Mouse (Mus musculus) monocyte, adult 5-6 weeks (primary cell): ENCODE results near the gene Pold4. TPM values are rescaled to one million over a fixed set of nuclear protein-coding genes. Genes with fewer than 3 reads are reported as not detected.
"Not testable (repeated sequence)": the region's sequence is repeated elsewhere in the genome, so short reads cannot be mapped to it uniquely, and the experiment has no call there.

Experiments used
- ATAC-seq: fragments of 153-309, 156-312 bp; replicated peaks from 2 replicates; pipeline ENCODE4 v1.8.0; 2017; ENCODE audit warnings: mild to moderate bottlenecking; ENCODE audit not compliant: low TSS enrichment, insufficient number of reproducible peaks, severe bottlenecking, poor library complexity, low FRiP score
- total RNA-seq: library from RNA; stranded (forward); fragments of 200-1000, 200-491, 200-594 nt; gene quantifications from 3 replicates; pipeline ENCODE4 v1.2.3, GENCODE M21; 2017

Pold4 gene
- total RNA-seq, 1 experiment from 2014 or later, result 149 TPM

DNA sequence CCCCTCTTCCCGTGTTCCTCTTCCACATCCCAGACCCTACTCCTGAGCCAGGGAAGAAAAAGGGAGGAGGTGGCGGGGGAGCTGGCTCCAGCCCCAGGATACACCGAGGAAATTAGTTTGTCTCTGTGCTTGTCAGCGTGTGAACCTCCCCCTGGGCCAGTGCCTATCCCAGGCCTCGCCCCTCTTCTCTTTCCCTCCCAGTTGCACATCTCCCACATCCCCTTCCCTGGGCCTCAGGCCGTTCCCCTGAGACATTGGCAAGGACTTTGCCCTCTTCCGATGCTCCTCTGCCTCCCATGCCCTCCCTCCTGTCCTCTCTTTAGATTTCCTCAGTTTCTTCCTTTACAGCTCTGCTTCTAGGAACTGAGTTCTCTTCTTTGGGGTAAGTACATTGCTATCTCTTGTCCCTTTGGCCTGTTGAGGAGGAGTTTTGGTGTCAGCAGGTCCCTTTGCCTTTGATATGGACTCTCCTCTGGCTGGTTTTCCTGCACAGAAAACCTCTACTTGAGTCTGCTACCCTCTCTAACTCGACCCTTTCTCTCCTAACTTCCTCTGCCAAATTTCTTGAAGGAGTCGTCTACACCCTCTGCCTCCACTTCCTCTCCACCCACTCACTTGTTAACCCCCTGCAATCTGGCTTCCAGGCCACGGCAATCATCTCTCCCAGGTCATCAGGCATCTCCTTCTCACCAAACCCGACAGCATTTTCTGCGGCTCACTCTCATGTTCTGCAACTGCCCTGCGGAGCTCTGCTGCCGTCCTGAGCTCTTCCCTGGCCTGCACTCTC lies 10.5 kb upstream of the Pold4 start:
- 0 out of 2 replicates have a peak, but pooled peaks have one; percentile 40 for ATAC-seq

DNA sequence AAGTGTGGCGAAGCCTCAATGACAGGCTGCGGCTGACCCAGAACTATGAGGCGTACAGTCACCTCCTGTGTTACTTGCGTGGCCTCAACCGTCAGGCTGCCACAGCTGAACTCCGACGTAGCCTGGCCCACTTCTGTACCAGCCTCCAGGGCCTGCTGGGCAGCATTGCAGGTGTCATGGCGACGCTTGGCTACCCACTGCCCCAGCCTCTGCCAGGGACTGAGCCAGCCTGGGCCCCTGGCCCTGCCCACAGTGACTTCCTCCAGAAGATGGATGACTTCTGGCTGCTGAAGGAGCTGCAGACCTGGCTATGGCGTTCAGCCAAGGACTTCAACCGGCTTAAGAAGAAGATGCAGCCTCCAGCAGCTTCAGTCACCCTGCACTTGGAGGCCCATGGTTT lies 9.5 kb upstream of the Pold4 start:
- peak; percentile 42 for ATAC-seq

DNA sequence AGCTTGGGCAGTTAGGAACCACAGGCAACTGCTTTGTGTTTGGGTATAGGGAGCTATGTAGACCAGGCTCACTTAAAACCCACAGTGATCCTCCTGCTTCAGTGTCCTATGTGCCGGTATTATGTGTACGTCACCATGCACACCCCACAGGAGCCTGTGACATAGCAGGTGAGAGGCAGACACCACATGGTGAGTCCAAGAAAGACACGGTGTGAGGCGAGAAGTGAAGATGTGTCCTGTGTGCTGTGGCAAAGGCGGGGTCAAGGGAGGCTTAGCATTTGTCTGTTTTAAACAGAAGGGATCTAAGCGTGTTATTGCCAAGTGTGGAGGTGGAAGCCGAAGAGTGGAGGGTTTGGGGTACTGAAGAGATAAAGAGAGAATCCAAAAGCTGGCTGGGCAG lies 4.9 kb upstream of the Pold4 start:
- ATAC-seq, result no peak

DNA sequence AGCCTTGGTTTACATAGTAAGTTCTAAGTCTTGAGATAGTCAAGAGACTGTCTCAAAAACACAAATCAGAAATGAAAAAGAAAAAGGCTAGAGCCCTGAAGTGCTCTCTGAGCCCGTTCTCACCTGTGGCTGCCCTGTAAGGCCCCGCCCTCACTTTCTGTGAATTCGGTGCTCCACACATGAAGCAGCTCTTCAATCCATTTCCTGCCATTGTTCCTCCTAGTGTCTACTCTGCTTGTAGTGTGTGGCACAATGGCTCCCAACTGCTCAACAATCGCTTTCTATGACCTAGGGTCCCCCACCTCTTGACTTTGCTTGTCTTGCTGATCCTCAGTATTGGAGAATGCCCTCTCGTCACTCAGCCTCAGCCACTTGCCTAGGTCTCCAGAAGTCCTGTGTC lies 4.3 kb upstream of the Pold4 start:
- no peak for ATAC-seq

DNA sequence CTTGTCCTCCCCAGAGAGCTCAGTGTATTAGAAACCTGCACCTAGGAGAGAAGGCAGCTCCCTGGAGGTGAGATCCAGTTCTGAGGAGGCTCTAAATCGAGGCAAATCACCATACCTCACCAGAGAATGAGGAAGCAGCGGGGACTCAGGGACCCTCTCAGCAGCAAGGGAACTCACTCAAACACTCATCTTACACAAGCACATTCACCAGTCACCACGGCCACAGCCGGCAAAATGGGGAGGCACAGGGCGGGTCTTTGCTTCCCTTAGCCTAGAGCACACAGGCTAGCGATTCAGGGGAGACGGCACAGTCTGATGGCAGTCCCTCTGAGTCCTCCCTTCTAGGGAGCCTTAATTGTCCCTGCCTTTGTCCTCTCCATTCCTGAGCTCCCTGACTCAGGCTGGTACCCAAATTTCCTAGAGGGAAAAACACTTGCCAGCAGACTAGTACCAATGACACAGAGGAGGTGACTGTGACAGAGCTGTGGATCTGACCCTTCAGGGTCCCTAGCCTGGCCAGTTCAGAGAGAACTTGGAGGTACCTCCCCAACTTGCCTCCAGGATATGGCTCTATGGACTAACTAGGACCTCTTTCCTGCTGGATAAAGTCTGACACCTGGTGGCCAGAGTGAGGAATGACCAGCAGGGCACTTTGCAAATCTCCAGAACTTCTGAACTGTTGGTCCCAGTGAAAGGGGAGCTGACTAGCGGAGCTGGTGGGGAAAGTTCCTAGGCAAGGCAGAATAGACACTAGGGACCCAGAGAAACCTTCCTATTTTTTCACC lies 3.6 kb upstream of the Pold4 start:
- peak; percentile 28 for ATAC-seq

DNA sequence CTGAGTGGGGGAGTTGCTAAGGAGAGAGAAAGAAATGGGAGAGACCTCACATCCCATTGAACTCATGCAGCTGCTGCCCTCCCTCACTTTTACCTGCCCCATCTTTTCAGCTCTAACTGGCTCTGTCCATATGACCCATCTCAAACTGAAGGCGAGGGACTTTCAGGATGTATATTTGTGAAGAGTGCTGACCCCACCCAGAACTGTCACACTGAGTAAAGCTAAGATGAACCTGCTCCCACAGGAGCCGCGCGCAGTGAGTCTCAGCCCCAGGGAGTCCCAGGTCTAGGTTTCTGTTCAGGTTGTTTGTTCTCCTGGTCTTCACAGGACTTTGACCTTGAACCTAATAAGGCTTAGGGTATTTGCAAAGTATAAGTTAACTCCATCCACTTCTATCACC lies 2.8 kb upstream of the Pold4 start:
- ATAC-seq, result no peak

DNA sequence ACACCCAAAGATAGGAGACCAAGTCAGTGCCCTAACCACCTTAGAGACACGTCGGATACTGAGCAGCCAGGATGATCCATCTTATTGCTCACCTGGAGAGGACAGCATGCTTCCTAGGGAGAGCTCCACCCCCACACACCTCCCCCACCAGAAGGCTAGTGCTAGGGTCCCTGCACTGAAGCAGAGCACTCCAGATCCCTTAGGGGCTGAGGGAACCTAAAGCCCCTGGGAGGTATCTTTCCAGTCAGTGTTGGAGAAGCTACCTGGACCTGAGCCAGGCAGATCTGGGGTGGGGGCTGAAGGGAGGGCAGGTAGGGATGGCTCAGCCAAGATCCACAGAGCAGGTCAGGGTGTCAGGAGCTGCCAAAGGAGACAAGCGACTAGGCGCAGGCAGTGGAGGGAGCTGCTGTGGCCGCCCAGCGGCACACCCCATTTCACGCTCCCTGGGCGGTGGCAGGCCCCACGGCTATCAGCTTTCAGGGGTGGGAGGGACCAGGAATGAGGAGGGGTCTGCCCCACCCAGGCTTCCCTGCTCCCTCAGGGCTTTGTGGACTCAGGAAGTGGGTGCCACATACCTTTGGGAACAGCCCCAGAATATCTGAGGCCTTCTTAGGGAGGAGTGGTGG lies 2.1 kb upstream of the Pold4 start:
- no peak for ATAC-seq

DNA sequence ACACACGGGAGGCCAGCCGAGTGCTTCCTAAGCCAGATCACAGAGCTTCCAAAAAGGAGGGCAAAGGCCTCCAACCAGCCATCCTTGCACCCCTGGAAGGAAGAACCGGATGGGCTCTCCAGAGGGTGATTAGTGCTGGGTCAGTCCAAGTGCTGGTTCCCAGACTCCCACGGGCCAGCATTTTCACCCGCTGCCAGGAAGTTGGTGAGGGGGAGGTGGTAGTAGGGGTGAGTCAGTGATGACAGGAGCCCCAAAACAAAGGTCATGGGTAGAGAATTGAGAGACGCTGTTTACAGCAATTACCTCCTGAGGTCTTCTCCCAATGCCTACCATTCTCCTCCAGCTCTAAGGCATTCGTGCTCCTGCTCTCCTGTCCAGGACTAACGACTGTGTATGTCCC lies 1.3 kb upstream of the Pold4 start:
- ATAC-seq, result no peak

DNA sequence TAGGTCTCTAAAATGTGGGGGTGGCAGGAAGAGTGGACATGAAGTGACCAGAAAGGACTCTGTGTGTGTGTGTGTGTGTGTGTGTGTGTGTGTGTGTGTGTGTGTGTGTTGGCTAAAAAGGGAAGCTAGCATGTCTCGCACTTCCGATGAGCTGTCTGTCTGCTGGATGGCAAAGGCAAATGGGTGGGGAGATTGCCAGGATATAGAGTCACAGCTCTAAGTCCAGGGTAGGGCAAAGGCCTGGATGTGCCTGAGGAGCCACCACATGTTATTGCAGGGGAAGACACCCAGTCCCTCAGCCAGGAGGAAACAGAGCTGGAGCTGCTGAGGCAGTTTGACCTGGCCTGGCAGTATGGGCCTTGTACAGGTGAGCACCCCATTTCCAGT lies 480 bp downstream of the Pold4 start:
- peak; percentile 26 for ATAC-seq

DNA sequence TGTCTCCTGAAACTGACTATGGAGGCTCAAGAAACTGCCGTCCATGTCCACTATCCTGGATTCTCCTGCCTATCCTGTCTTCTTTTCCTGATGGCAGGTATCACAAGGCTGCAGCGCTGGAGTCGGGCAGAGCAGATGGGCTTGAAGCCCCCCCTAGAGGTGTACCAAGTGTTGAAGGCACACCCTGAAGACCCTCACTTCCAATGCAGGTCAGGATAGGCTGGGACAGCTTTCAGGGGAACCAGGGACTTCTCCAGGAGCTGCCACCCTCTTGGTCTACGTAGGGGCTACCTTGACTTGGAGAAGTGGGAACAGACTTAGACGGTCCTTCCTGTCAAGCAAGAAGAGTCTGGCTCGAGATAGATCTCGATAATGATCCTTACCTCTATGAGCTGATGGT lies 952 bp downstream of the Pold4 start:
- no peak for ATAC-seq

DNA sequence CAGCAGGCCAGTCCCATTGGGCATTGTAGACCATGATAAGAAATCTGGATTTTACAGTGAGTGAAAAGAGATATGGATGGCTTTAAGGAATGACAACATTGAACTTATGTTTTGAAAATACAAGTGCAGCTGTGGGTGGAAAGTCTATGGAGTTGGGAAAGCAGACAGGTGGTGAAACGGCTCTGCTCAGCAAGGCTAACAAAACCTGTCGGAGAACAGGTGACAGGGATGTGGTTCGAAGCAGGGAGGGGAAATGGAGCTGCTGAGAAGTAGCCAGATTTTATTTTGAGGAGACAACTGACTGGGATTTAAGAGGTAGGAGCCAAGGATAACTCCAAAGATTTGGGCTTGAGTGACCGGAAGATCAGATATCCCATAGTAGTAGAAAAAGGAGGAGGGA lies 2.8 kb downstream of the Pold4 start:
- ATAC-seq, result no peak

DNA sequence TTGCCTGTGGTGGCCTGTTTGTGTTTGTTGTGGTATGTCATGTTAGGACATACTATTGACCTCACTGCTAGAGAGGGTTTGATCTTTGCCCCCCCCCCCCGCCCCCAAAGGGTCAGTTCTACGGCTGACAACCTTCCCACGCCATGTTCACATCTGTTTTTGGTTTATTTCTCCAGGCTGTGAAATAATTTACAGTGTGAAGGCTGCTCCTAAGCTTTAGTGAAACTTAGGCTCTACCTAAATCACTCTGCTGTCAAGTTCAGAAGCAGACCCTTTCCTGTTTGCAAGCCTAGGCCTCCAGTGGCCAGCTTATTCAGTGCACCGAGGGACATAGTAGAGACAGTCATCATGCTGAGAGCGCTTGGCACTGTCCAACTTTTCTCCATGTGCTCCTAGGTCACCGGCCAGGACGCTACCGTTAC lies 8.6 kb downstream of the Pold4 start:
- no peak for ATAC-seq

DNA sequence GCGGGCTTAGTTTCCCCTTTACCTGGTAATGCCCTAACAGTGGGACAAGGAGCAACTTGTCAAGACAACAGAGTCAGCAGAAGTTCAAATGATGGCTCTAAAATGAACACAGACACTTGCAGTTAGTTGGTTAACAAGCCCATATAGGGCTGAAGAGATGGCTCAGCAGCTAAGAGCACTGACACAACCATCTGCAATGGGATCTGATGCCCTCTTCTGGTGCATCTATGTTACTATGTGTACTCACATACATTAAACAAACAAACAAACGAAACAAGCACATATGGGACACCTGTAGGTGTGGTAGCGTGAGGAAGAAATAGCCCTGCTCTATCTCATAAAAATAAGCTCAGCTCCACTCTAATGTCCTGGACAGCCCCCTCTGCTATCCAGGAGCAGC lies 10.7 kb downstream of the Pold4 start:
- no peak for ATAC-seq

DNA sequence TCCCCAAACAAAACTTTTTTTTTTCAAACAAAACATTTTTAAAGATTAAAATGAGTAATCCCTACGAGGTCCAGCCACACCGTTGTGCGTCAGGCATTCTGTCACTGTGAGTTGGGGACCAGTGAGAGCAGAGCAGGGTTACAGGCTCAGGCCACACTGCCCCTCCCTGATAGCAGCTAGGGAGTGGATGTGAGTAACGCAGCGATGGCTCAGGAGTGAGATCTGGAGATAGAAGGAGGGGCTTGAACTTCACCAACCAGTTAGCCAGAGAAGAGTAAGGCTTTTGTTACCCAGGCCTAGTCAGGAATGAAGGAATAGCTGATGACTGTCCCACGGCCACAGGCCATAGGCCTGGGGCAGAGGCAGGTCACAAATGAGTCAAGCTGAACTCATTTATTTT lies 13.1 kb downstream of the Pold4 start:
- ATAC-seq, result no peak

DNA sequence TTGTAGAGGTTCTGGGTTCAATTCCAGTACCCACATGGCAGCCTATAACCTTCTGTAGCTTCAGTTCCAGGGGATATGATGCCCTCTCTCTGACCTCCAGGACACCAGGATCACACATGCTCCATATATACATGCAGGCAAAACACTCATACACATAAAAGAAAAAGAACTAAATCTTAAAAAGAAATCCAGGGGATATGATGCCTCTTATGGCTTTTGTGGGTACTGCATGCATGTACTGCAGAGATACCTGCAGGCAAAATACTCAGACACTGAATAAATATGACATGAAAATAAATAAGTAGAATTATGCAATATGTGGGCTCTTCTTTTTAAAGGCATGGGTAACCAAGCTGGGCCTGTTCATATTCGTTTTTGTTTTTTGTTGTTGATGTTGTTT lies 15.3 kb downstream of the Pold4 start:
- no peak for ATAC-seq

DNA sequence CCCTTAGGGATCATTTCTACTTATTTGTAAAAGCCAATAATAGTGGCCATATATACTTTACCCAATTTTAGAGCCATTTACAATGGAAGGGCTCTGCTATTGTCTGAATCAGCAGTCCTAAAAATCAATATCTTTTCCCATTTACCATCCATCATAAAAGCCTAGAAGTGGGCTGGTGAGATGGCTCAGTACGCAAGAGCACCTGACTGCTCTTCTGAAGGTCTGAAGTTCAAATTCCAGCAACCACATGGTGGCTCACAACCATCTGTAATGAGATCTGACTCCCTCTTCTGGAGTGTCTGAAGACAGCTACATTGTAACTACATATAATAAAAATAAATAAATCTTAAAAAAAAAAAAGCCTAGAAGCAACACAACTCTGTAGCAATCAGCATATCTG lies 17.0 kb downstream of the Pold4 start:
- ATAC-seq, result not testable (repeated sequence)

DNA sequence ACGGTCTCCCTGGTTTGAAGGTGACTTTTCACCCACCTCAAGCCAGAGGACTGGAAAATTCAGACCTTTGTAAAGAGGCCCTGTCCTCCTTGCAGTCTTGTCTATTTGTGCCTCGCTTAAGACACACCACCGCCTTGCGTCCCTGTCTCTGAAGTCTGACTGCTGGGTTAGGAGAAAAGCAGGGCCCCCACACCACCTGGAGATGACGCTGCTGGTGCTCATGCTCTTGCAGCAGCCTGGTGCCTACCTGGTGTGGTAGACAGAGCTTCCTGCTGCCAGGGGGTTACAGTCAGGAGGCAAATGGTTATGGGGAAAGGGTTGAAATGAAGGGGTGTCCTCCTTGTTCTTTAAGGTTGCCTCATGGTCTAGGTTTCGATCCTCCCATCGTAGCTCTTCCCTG lies 22.5 kb downstream of the Pold4 start:
- no peak for ATAC-seq

DNA sequence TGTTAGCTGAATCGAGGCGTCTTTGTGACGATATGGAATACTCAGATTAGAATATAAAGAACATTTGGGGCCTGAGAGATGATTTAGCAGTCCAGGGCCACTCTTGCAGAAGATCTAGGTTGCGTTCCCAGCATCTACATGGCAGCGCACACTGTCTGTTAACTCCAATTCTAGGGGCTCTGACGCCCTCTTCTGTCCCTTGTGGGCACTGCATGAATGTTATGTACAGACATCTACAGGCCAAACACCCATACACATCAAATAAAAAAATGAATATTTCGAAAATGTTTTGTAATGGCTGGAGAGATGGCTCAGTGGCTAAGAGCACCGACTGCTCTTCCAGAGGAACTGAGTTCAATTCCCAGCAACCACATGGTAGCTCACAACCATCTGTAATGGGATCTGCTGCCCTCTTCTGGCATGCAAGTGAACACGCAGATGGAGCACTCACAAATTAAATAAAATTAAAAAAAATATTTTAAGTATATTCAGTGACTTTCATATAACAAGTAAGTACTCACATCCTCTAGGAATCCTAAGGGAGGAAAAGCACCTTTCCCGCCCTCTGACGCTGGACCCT lies 24.0 kb downstream of the Pold4 start:
- no peak for ATAC-seq

DNA sequence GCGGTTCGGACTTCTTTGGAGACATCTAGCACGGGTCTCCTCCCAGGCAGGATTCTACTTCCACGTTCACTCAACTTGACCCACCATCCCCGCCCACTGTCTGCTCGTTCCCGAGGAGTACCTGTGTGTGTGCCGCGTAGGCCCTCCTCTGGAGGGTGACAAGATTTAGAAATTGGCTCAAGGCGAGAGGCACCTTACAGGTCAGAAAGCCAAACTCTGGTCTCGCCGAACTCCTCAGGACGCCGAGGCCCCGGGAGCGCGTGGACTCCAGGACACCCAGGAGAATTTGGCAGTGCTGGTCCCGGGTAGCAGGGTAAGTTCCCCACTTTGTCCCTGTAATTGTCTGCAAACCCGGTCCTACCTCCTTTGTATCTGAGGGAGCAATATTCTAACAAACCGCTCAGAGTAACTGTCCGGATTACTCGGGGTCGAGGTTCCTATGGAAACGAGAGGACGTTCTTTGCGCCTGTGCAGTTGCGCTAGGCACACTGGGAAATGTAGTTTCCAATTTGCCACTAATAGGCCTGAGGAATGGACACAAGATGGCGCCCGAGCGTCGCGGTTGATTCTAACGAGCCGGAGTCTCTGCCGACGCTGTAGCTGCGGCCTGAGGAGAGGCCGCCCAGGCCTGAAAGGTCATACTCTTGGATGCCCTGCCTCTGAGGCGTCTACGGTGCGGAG lies 25.7 kb downstream of the Pold4 start:
- peak; percentile 96 for ATAC-seq
